Mouse (Mus musculus): ENCODE results near the gene Mrpl10. TPM values are rescaled to one million over a fixed set of nuclear protein-coding genes. Genes with fewer than 3 reads are reported as not detected.

Gene Mrpl10
- polyA plus RNA-seq, 1 experiment from 2014 or later = 50.8 TPM

- ATAC-seq = no peak
- DNase-seq (ENCODE audit: low spot score) = no peak
- Histone ChIP-seq H3K36me3 (ENCODE audit: insufficient read depth, low read length) (peaks cover 16% of the 10 kb centered on the region), H3K4me2 (replicated peaks; ENCODE audit: low read depth, low read length) (no peak overlapping the region), H3K4me3 (ENCODE audit: low read depth, low read length) (no peak overlapping the region), H3K27ac (ENCODE audit: low read length) (no peak overlapping the region), H3K4me1 (ENCODE audit: insufficient read depth, low read depth, low read length) (no peaks in the 10 kb centered on the region), H3K27me3 (replicated peaks; ENCODE audit: insufficient read depth, low read length) (no peaks in the 10 kb centered on the region), H3K9ac (replicated peaks; ENCODE audit: low read depth) (no peak overlapping the region), H3K9me3 (ENCODE audit: low read length) (no peaks in the 10 kb centered on the region)
- WGBS = 62% methylated on average over 9 of the region's 9 CpGs
- TF ChIP-seq EP300 (IDR thresholded peaks at IDR 0.05) = no peak
- no peak for TF ChIP-seq CTCF (IDR thresholded peaks at IDR 0.05)
Measured at GRCm38 (mm10) chr11:97063274-97063920, 22.0 kb downstream of the Mrpl10 start.

DNA sequence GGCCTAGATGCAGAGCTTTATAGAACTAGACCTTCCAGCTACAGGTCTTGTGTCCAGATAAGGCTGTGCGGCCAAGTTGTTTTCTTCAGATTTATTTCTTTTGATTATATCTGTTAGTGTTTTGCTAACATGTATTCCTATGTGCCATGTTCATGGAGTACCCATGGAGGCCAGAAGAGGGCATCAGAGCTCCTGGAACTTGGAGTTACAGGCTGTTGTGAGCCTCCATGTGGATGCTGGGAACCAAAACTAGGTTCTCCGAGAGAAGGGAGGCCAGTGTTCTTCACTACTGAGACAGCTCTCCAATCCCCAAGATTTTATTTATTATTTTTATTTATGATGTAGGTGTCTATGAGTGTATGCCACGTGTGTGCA is 22.5 kb downstream of the Mrpl10 start:
- H3K36me3 ChIP-seq (ENCODE audit: insufficient read depth, low read length) = peaks cover 16% of the 10 kb centered on the region
- no peaks in the 10 kb centered on the region for H3K4me1 ChIP-seq (ENCODE audit: insufficient read depth, low read depth, low read length)
- no peak overlapping the region for H3K27ac ChIP-seq (ENCODE audit: low read length)
- H3K9ac ChIP-seq (replicated peaks; ENCODE audit: low read depth) = no peak overlapping the region
- H3K4me3 ChIP-seq (ENCODE audit: low read depth, low read length) = no peak overlapping the region
- TF ChIP-seq CTCF (IDR thresholded peaks at IDR 0.05) = peak; percentile 48
- no peak for TF ChIP-seq EP300 (IDR thresholded peaks at IDR 0.05)
- no peaks in the 10 kb centered on the region for H3K9me3 ChIP-seq (ENCODE audit: low read length)
- 79% methylated on average over 3 of the region's 3 CpGs for WGBS
- H3K27me3 ChIP-seq (replicated peaks; ENCODE audit: insufficient read depth, low read length) = no peaks in the 10 kb centered on the region
- DNase-seq (ENCODE audit: low spot score) (no peak), ATAC-seq (no peak)
- no peak overlapping the region for H3K4me2 ChIP-seq (replicated peaks; ENCODE audit: low read depth, low read length)

DNA sequence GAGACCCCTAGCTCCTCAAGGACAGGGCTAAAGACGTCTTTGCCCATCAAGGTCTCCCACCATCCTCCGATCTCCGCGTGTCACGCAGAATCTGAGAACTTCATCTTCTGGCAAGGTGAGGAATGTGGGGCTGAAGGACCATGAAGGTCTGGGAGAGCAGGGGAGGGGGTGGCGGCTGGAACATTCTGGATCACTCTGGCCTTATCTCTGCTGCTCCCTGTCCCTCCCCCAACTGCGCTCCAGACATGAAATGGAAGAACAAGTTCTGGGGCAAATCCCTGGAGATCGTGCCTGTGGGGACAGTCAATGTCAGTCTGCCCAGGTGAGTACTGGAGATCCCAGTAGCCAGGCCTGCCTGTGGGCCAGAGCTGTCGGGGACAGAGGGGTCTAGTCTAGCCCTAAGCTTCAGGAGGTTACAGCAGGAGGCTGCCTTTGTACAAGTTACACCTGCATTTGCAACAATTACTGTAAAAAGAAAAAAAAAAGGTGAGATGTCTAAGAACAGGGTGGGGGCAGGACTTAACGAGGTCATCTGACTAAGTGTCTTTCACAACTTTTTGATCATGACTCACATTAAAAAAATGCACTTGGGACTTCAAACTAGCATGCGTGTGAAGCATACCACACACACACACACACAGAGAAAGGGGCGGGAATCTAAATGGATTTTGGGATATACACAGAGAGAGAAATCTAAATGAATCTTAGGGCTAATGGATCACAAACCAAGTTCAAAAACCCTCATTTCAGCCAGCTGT is 24.4 kb downstream of the Mrpl10 start:
- DNase-seq (ENCODE audit: low spot score) (peak; percentile 83), ATAC-seq (peak; percentile 53)
- H3K4me1 ChIP-seq (ENCODE audit: insufficient read depth, low read depth, low read length) = no peaks in the 10 kb centered on the region
- H3K4me2 ChIP-seq (replicated peaks; ENCODE audit: low read depth, low read length) = no peak overlapping the region
- 61% methylated on average over 12 of the region's 12 CpGs for WGBS
- H3K4me3 ChIP-seq (ENCODE audit: low read depth, low read length) = no peak overlapping the region
- peak overlapping the region; percentile 0; the same call in 1 of the 2 replicates for H3K27ac ChIP-seq (ENCODE audit: low read length)
- TF ChIP-seq CTCF (IDR thresholded peaks at IDR 0.05) (no peak), EP300 (IDR thresholded peaks at IDR 0.05) (peak; percentile 74)
- no peaks in the 10 kb centered on the region for H3K27me3 ChIP-seq (replicated peaks; ENCODE audit: insufficient read depth, low read length)
- H3K9ac ChIP-seq (replicated peaks; ENCODE audit: low read depth) = no peak overlapping the region
- no peaks in the 10 kb centered on the region for H3K9me3 ChIP-seq (ENCODE audit: low read length)
- peaks cover 8% of the 10 kb centered on the region; the same call in 1 of the 2 replicates for H3K36me3 ChIP-seq (ENCODE audit: insufficient read depth, low read length)

DNA sequence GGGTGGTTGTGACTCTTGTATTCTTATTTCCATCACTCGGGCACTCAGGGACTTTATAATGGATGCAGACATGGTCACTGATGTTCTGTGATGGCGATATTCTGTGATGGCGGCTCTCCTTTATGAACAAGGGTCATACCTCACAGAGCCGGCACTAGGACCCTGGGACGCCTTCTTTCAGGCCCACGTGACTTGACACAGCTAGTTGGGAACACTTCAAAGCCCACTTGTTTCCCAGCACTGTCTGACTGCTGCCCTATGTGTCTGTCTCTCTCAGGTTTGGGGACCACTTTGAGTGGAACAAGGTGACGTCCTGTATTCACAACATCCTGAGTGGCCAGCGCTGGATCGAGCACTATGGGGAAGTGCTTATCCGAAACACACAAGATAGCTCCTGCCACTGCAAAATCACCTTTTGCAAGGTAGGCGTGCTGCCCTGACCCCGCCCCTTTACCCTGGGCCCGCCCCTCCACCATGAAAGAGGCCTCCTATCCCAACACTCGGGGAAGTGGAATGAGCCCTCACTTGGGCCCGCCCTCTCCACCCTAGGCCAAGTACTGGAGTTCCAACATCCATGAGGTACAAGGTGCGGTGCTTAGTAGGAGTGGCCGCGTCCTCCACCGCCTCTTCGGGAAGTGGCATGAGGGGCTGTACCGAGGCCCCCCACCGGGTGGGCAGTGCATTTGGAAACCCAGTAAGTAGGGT is 25.4 kb downstream of the Mrpl10 start:
- no peak overlapping the region for H3K9ac ChIP-seq (replicated peaks; ENCODE audit: low read depth)
- no peak overlapping the region for H3K27ac ChIP-seq (ENCODE audit: low read length)
- H3K9me3 ChIP-seq (ENCODE audit: low read length) = no peaks in the 10 kb centered on the region
- no peaks in the 10 kb centered on the region for H3K27me3 ChIP-seq (replicated peaks; ENCODE audit: insufficient read depth, low read length)
- H3K4me2 ChIP-seq (replicated peaks; ENCODE audit: low read depth, low read length) = no peak overlapping the region
- 59% methylated on average over 22 of the region's 22 CpGs for WGBS
- H3K36me3 ChIP-seq (ENCODE audit: insufficient read depth, low read length) = peaks cover 8% of the 10 kb centered on the region; the same call in 1 of the 2 replicates
- TF ChIP-seq CTCF (IDR thresholded peaks at IDR 0.05) = no peak
- no peak for TF ChIP-seq EP300 (IDR thresholded peaks at IDR 0.05)
- H3K4me3 ChIP-seq (ENCODE audit: low read depth, low read length) = no peak overlapping the region
- no peak for DNase-seq (ENCODE audit: low spot score)
- H3K4me1 ChIP-seq (ENCODE audit: insufficient read depth, low read depth, low read length) = no peaks in the 10 kb centered on the region
- peak; percentile 53 for ATAC-seq

GRCm38 (mm10) chr11:97069333-97069732 is 28.0 kb downstream of the Mrpl10 start:
- no peak overlapping the region for H3K4me3 ChIP-seq (ENCODE audit: low read depth, low read length)
- no peak overlapping the region for H3K27ac ChIP-seq (ENCODE audit: low read length)
- no peak for DNase-seq (ENCODE audit: low spot score)
- TF ChIP-seq EP300 (IDR thresholded peaks at IDR 0.05) = no peak
- no peak for TF ChIP-seq CTCF (IDR thresholded peaks at IDR 0.05)
- no peaks in the 10 kb centered on the region for H3K27me3 ChIP-seq (replicated peaks; ENCODE audit: insufficient read depth, low read length)
- 61% methylated on average over 1 of the region's 1 CpGs for WGBS
- H3K4me1 ChIP-seq (ENCODE audit: insufficient read depth, low read depth, low read length) = no peaks in the 10 kb centered on the region
- peaks cover 8% of the 10 kb centered on the region; the same call in 1 of the 2 replicates for H3K36me3 ChIP-seq (ENCODE audit: insufficient read depth, low read length)
- no peak overlapping the region for H3K4me2 ChIP-seq (replicated peaks; ENCODE audit: low read depth, low read length)
- no peak for ATAC-seq
- no peaks in the 10 kb centered on the region for H3K9me3 ChIP-seq (ENCODE audit: low read length)
- H3K9ac ChIP-seq (replicated peaks; ENCODE audit: low read depth) = no peak overlapping the region

GRCm38 (mm10) chr11:97069770-97070169 is 28.4 kb downstream of the Mrpl10 start:
- WGBS = 64% methylated on average over 2 of the region's 2 CpGs
- no peak for ATAC-seq

More at GRCm38 (mm10) chr11:97069770-97070169, 28.4 kb downstream of the Mrpl10 start:
- TF ChIP-seq CTCF (IDR thresholded peaks at IDR 0.05) (no peak), EP300 (IDR thresholded peaks at IDR 0.05) (no peak)
- no peaks in the 10 kb centered on the region for H3K27me3 ChIP-seq (replicated peaks; ENCODE audit: insufficient read depth, low read length)
- no peak for DNase-seq (ENCODE audit: low spot score)
- no peaks in the 10 kb centered on the region for H3K9me3 ChIP-seq (ENCODE audit: low read length)
- no peak overlapping the region for H3K9ac ChIP-seq (replicated peaks; ENCODE audit: low read depth)
- H3K27ac ChIP-seq (ENCODE audit: low read length) = no peak overlapping the region
- H3K36me3 ChIP-seq (ENCODE audit: insufficient read depth, low read length) = peaks cover 8% of the 10 kb centered on the region; the same call in 1 of the 2 replicates
- no peak overlapping the region for H3K4me3 ChIP-seq (ENCODE audit: low read depth, low read length)
- H3K4me2 ChIP-seq (replicated peaks; ENCODE audit: low read depth, low read length) = no peak overlapping the region
- H3K4me1 ChIP-seq (ENCODE audit: insufficient read depth, low read depth, low read length) = no peaks in the 10 kb centered on the region

Measured in lung, postnatal 0 days (tissue).